Mouse (Mus musculus) ES-E14 (cell line): ENCODE results near the gene Parvg. TPM values are rescaled to one million over a fixed set of nuclear protein-coding genes. Genes with fewer than 3 reads are reported as not detected.

Experiments used
- DNase-seq: peaks from one replicate; pipeline ENCODE4 v3.0.0-alpha.2; 2013; ENCODE audit warnings: low read depth, low spot score
- H3K27ac ChIP-seq: 2 replicates; pipeline ENCODE4 v1.5.1; 2012; ENCODE audit warnings: low read depth, mild to moderate bottlenecking, low read length, moderate library complexity, mixed read lengths; ENCODE audit not compliant: poor library complexity, insufficient read depth, severe bottlenecking
- H3K36me3 ChIP-seq: 2 replicates; pipeline ENCODE4 v1.6.1; 2012; ENCODE audit warnings: mild to moderate bottlenecking, low read length, moderate library complexity, mixed read lengths; ENCODE audit not compliant: control insufficient read depth, poor library complexity, insufficient read depth, severe bottlenecking
- H3K4me1 ChIP-seq, 2 experiments: fragments of 150-350 bp in 1 of 2; sonication (generic) in 1 of 2; 2 replicates each; pipeline ENCODE4 v1.6.1; 2012; ENCODE audit warnings: low read length in 2 of 2, mild to moderate bottlenecking in 1 of 2, mixed read lengths in 1 of 2; ENCODE audit not compliant: control insufficient read depth in 2 of 2, insufficient read depth in 2 of 2, poor library complexity in 1 of 2
- H3K4me3 ChIP-seq, 2 experiments: fragments of 150-350 bp in 1 of 2; sonication (generic) in 1 of 2; 2 replicates each; pipeline ENCODE4 v1.5.1; 2012; ENCODE audit warnings: low read length in 2 of 2, low read depth in 1 of 2, mild to moderate bottlenecking in 1 of 2, mixed read lengths in 1 of 2; ENCODE audit not compliant: insufficient read depth in 1 of 2, poor library complexity in 1 of 2, severe bottlenecking in 1 of 2
- H3K9ac ChIP-seq: 2 replicates; pipeline ENCODE4 v1.6.1; 2012; ENCODE audit warnings: low read depth, mild to moderate bottlenecking, low read length, mixed read lengths; ENCODE audit not compliant: poor library complexity, insufficient read depth, severe bottlenecking
- H3K9me3 ChIP-seq: fragments of 150-350 bp; sonication (generic); 2 replicates; pipeline ENCODE4 v1.6.1; 2012; ENCODE audit warnings: low read depth, mild to moderate bottlenecking, low read length; ENCODE audit not compliant: control insufficient read depth, insufficient read depth
- CHD2 ChIP-seq: IDR thresholded peaks from 2 replicates; pipeline ENCODE4 v1.6.1; 2014; ENCODE audit warnings: mild to moderate bottlenecking, low read depth, low read length, inconsistent platforms
- HCFC1 ChIP-seq: IDR thresholded peaks from 2 replicates; pipeline ENCODE4 v1.6.1; 2012; ENCODE audit warnings: low read length, inconsistent platforms, borderline replicate concordance; ENCODE audit not compliant: insufficient read depth
- MAFK ChIP-seq: IDR thresholded peaks from 2 replicates; pipeline ENCODE4 v1.6.1; 2014; ENCODE audit warnings: mild to moderate bottlenecking, low read depth, low read length, inconsistent platforms; ENCODE audit not compliant: insufficient read depth
- ZC3H11A ChIP-seq: IDR thresholded peaks from 2 replicates; pipeline ENCODE4 v1.6.1; 2012; ENCODE audit warnings: low read depth, mild to moderate bottlenecking, inconsistent platforms, low read length, borderline replicate concordance
- ZNF384 ChIP-seq: IDR thresholded peaks from 2 replicates; pipeline ENCODE4 v1.6.1; 2012; ENCODE audit warnings: low read depth, low read length, inconsistent platforms
- in situ Hi-C, 2 experiments: fragments of 600-800 bp; cut with MboI; formaldehyde crosslinking; loops; one replicate each; pipeline ENCODE4 v1.15.1; 2025; ENCODE audit warnings: low sequenced_read_pairs in 2 of 2, inconsistent platforms in 1 of 2; ENCODE audit not compliant: unreplicated experiment in 2 of 2
- total RNA-seq: library from RNA; depleted of rRNA; stranded (reverse); fragments of 300-350 nt; gene quantifications from 2 replicates; pipeline ENCODE4 v1.2.3, GENCODE M21; 2012

Gene Parvg
- total RNA-seq, 1 experiment: 1.3 TPM

- H3K4me1 ChIP-seq: peaks cover 0 to 32% of the 10 kb centered on the region in 2 experiments; a peak in 3 of 4 replicates
- H3K9me3 ChIP-seq: no peaks in the 10 kb centered on the region
- in situ Hi-C loops: no loop called here
- no peaks in the 10 kb centered on the region; the same call in 1 of the 2 replicates for H3K36me3 ChIP-seq
- H3K9ac ChIP-seq: no peak overlapping the region
- H3K27ac ChIP-seq: no peak overlapping the region
- TF ChIP-seq ZC3H11A: no peak
- no peak for TF ChIP-seq MAFK
- no peak for TF ChIP-seq ZNF384
- TF ChIP-seq CHD2: no peak
- no peak for TF ChIP-seq HCFC1
- no peak for DNase-seq
- H3K4me3 ChIP-seq: no peak overlapping the region
Observed at GRCm38 (mm10) chr15:84301026-84301425, 22.8 kb upstream of the Parvg start.

- in situ Hi-C loops: no loop called here
- TF ChIP-seq CHD2: no peak
- Histone ChIP-seq H3K4me1 (peaks cover 0 to 32% of the 10 kb centered on the region in 2 experiments; a peak in 3 of 4 replicates), H3K27ac (no peak overlapping the region), H3K9me3 (no peaks in the 10 kb centered on the region), H3K36me3 (no peaks in the 10 kb centered on the region; the same call in 1 of the 2 replicates), H3K9ac (no peak overlapping the region), H3K4me3 (no peak overlapping the region)
- no peak for DNase-seq
Observed at GRCm38 (mm10) chr15:84301641-84302420, 22.0 kb upstream of the Parvg start.

GRCm38 (mm10) chr15:84303264-84303663 is 20.6 kb upstream of the Parvg start:
- Histone ChIP-seq H3K9ac (no peak overlapping the region), H3K4me3 (no peak overlapping the region), H3K27ac (no peak overlapping the region), H3K9me3 (no peaks in the 10 kb centered on the region), H3K36me3 (no peaks in the 10 kb centered on the region; the same call in 1 of the 2 replicates), H3K4me1 (peaks cover 0 to 30% of the 10 kb centered on the region in 2 experiments; a peak in 3 of 4 replicates)
- no peak for TF ChIP-seq HCFC1
- no peak for TF ChIP-seq CHD2
- no peak for TF ChIP-seq MAFK
- TF ChIP-seq ZC3H11A: no peak
- TF ChIP-seq ZNF384: no peak
- in situ Hi-C loops: no loop called here
- no peak for DNase-seq

GRCm38 (mm10) chr15:84305333-84305732 is 18.5 kb upstream of the Parvg start:
- Histone ChIP-seq H3K36me3 (no peaks in the 10 kb centered on the region; the same call in 1 of the 2 replicates), H3K9ac (no peak overlapping the region), H3K9me3 (no peaks in the 10 kb centered on the region), H3K4me1 (peaks cover 0 to 19% of the 10 kb centered on the region in 2 experiments; a peak in 3 of 4 replicates), H3K27ac (no peak overlapping the region), H3K4me3 (no peak overlapping the region)
- DNase-seq: no peak
- TF ChIP-seq CHD2 (no peak), ZC3H11A (no peak), MAFK (no peak), ZNF384 (no peak), HCFC1 (no peak)
- in situ Hi-C loops: no loop called here
